ENCODE assay signal across 17 mouse cellular contexts in genomic region chr6:56271741-56272140, GRCm38 (mm10).
"Had no signal": no experiment of that assay in that cellular context is flagged by ENCODE, and none has a peak within 500 bp of the region (broad histone marks: within the 10 kb centered on the region; RNA-seq: fewer than 3 reads in every experiment).

No protein-coding gene starts in this region.

- H3K27me3 ChIP-seq: lung, embryonic 15.5 days; megakaryocyte, embryonic 14.5 days; midbrain, embryonic 13.5 days; midbrain, embryonic 15.5 days; neural tube, embryonic 12.5 days; stomach, embryonic 15.5 days had no signal

- ATAC-seq: lung, postnatal 0 days; midbrain, embryonic 13.5 days; midbrain, embryonic 15.5 days had no signal

- H3K9me3 ChIP-seq: lung, embryonic 15.5 days; midbrain, embryonic 13.5 days; midbrain, embryonic 15.5 days; neural tube, embryonic 12.5 days; stomach, embryonic 15.5 days had no signal

- H3K4me2 ChIP-seq: lung, embryonic 15.5 days; midbrain, embryonic 11.5 days; midbrain, embryonic 13.5 days; midbrain, embryonic 15.5 days; neural tube, embryonic 12.5 days; stomach, embryonic 15.5 days had no signal

- DNase-seq: lung, adult 18-20 months; lung, postnatal 14 days; lung, postnatal 36 days; right cerebral cortex, postnatal 14 days; thymus, adult 2 months; thymus, postnatal 14 days; thymus, postnatal 36 days had no signal

- H3K4me1 ChIP-seq: lung, embryonic 15.5 days; megakaryocyte, embryonic 14.5 days; midbrain, embryonic 13.5 days; midbrain, embryonic 15.5 days; neural tube, embryonic 12.5 days; stomach, embryonic 15.5 days had no signal

- H3K4me3 ChIP-seq: lung, embryonic 15.5 days; megakaryocyte, embryonic 14.5 days; midbrain, embryonic 13.5 days; midbrain, embryonic 15.5 days; neural tube, embryonic 12.5 days; stomach, embryonic 15.5 days had no signal

- H3K9ac ChIP-seq: lung, embryonic 15.5 days; midbrain, embryonic 13.5 days; midbrain, embryonic 15.5 days; neural tube, embryonic 12.5 days; stomach, embryonic 15.5 days had no signal

- H3K36me3 ChIP-seq: lung, embryonic 15.5 days; midbrain, embryonic 13.5 days; midbrain, embryonic 15.5 days; neural tube, embryonic 12.5 days; stomach, embryonic 15.5 days had no signal

- H3K27ac ChIP-seq: lung, embryonic 15.5 days; macrophage; midbrain, embryonic 13.5 days; midbrain, embryonic 15.5 days; neural tube, embryonic 12.5 days; stomach, embryonic 15.5 days; stomach, postnatal 0 days had no signal
